Mouse (Mus musculus): Measurements from ENCODE around the gene Srgap3. TPM values are rescaled to one million over a fixed set of nuclear protein-coding genes. Genes with fewer than 3 reads are reported as not detected.

Srgap3 gene
- polyA plus RNA-seq, 1 experiment from 2014 or later = 5.3 TPM

DNA sequence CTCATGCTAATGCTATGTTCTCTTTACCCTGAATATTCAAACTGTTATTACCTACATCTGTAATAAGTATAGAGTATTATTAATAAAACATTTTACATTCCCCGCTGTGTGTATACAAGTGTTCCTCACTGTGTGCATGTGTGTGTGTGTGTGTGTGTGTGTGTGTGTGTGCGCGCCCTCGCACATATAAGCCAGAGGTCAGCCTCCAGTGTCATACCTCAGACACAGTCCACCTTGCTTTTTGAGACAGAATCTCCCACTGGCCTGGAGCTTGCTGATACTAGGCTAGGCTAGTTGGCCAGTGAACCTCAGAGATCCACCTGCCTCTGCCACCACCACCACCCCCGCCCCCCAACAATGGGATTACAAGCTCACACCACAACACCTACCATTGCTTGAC lies 43.3 kb downstream of the Srgap3 start:
- Histone ChIP-seq H3K4me1 (replicated peaks) (peaks cover 23% of the 10 kb centered on the region), H3K4me3 (replicated peaks) (no peak overlapping the region)

GRCm38 (mm10) chr6:112903226-112903625 lies 43.8 kb downstream of the Srgap3 start:
- H3K4me2 ChIP-seq = no peak overlapping the region

More for the DNA sequence above, 43.3 kb downstream of the Srgap3 start:
- Histone ChIP-seq H3K4me2 (no peak overlapping the region), H3K36me3 (no peaks in the 10 kb centered on the region), H3K27me3 (no peaks in the 10 kb centered on the region), H3K27ac (no peak overlapping the region), H3K9ac (replicated peaks) (no peak overlapping the region), H3K9me3 (no peaks in the 10 kb centered on the region)
- 95% methylated on average over 5 of the region's 5 CpGs for WGBS
- no peak for ATAC-seq (ENCODE audit: insufficient number of reproducible peaks, insufficient read depth, low FRiP score, low TSS enrichment, low read depth)

DNA sequence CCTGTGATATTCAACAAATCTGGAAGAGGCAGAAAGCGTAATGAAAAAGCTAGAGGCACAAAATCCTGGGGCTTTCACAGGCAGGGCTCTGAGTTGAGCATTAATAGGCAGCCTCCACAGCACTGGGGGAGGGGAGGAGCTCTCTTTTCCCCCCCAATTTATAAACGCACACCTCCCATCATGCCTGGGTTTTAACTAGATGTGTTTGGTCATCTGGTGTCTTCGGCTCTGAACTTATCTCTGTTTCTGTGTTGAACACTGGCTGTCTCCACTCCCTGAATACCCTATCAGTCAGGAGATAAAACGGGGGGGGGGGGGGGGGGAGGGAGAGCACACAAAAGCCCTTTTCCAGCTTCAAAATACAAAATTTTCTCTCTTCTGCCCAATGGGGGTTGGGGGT lies 44.3 kb downstream of the Srgap3 start:
- H3K9me3 ChIP-seq = no peaks in the 10 kb centered on the region

More at GRCm38 (mm10) chr6:112903226-112903625, 43.8 kb downstream of the Srgap3 start:
- Histone ChIP-seq H3K27ac (no peak overlapping the region), H3K4me3 (replicated peaks) (no peak overlapping the region), H3K4me1 (replicated peaks) (peaks cover 23% of the 10 kb centered on the region), H3K27me3 (no peaks in the 10 kb centered on the region), H3K9me3 (no peaks in the 10 kb centered on the region), H3K9ac (replicated peaks) (no peak overlapping the region), H3K36me3 (no peaks in the 10 kb centered on the region)
- no peak for ATAC-seq (ENCODE audit: insufficient number of reproducible peaks, insufficient read depth, low FRiP score, low TSS enrichment, low read depth)
- 24% methylated on average over 7 of the region's 7 CpGs for WGBS

DNA sequence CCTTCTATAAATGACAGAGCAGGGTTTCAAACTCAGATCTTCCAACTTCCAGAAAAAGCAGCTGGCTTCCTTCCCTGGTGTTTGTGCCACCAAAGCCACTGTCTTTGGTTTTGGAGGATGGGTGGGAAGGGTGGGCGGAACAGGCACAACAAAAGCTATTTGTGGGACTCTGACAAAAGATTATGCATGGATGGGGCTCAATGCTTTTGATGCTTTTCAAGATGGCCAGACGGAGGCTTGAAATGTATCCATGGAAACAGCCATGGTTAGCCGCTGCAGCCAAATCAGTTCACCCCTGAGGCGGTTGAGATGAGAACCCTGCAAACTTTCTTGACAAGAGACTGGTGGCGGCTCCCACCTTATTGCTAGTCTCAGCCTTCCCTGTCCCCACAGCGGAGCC lies 46.8 kb downstream of the Srgap3 start:
- no peak for ATAC-seq (ENCODE audit: insufficient number of reproducible peaks, insufficient read depth, low FRiP score, low TSS enrichment, low read depth)
- Histone ChIP-seq H3K4me3 (replicated peaks) (no peak overlapping the region), H3K36me3 (no peaks in the 10 kb centered on the region), H3K4me1 (replicated peaks) (peaks cover 23% of the 10 kb centered on the region), H3K27ac (no peak overlapping the region), H3K9me3 (no peaks in the 10 kb centered on the region), H3K4me2 (no peak overlapping the region), H3K9ac (replicated peaks) (no peak overlapping the region), H3K27me3 (no peaks in the 10 kb centered on the region)
- WGBS = 92% methylated on average over 6 of the region's 6 CpGs

More for the DNA sequence above, 44.3 kb downstream of the Srgap3 start:
- H3K36me3 ChIP-seq = no peaks in the 10 kb centered on the region
- H3K9ac ChIP-seq (replicated peaks) = no peak overlapping the region
- peaks cover 23% of the 10 kb centered on the region for H3K4me1 ChIP-seq (replicated peaks)
- no peak overlapping the region for H3K4me2 ChIP-seq
- H3K27me3 ChIP-seq = no peaks in the 10 kb centered on the region
- ATAC-seq (ENCODE audit: insufficient number of reproducible peaks, insufficient read depth, low FRiP score, low TSS enrichment, low read depth) = no peak
- H3K4me3 ChIP-seq (replicated peaks) = no peak overlapping the region
- 30% methylated on average over 4 of the region's 4 CpGs for WGBS
- no peak overlapping the region for H3K27ac ChIP-seq

DNA sequence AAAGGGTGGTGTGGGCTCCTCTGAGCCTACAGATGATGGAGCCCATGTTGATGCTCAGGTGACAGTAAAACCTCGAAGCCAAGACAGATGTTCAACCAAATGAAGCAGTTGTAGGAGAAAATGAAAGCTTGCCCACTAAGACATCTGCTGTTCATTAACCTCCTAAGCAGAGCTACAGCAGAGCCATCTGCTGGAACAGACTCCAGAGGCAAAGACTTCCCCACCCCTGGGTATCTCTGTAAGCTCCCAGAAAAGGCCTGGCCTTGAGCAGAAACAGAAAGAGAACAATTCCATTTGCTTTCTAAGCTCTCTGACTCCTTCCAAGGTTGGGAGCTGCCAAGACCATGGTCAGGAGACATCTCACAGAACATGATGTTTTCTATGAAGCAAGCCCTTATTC lies 47.4 kb downstream of the Srgap3 start:
- peaks cover 23% of the 10 kb centered on the region for H3K4me1 ChIP-seq (replicated peaks)
- no peaks in the 10 kb centered on the region for H3K36me3 ChIP-seq
- WGBS = 13% methylated on average over 1 of the region's 1 CpGs
- H3K9me3 ChIP-seq = no peaks in the 10 kb centered on the region
- H3K27ac ChIP-seq = no peak overlapping the region
- ATAC-seq (ENCODE audit: insufficient number of reproducible peaks, insufficient read depth, low FRiP score, low TSS enrichment, low read depth) = no peak
- no peak overlapping the region for H3K9ac ChIP-seq (replicated peaks)
- no peaks in the 10 kb centered on the region for H3K27me3 ChIP-seq
- H3K4me3 ChIP-seq (replicated peaks) = no peak overlapping the region
- H3K4me2 ChIP-seq = no peak overlapping the region

DNA sequence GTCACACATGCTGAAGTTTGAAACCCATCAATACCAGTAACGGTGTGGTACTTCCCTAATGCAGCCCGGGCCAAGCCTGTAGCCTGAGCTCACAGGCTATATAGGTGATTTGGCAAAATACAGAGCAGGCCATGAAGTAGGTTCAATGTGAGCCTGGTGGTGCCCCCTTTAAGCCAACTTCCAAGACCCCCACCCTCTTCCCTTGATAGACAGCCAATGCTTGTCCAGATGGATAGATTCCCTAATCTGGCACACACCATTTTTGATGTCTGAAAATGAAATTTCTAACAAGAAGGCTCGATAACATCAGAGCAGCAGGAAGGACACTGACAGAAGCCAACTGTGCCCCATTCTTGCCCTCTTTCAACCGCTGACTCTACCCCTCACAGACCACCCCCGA lies 47.8 kb downstream of the Srgap3 start:
- H3K27ac ChIP-seq = no peak overlapping the region
- ATAC-seq (ENCODE audit: insufficient number of reproducible peaks, insufficient read depth, low FRiP score, low TSS enrichment, low read depth) = no peak
- H3K27me3 ChIP-seq = no peaks in the 10 kb centered on the region
- 85% methylated on average over 5 of the region's 5 CpGs for WGBS
- no peak overlapping the region for H3K4me3 ChIP-seq (replicated peaks)
- H3K4me1 ChIP-seq (replicated peaks) = peaks cover 23% of the 10 kb centered on the region
- H3K4me2 ChIP-seq = no peak overlapping the region
- no peaks in the 10 kb centered on the region for H3K9me3 ChIP-seq
- H3K36me3 ChIP-seq = no peaks in the 10 kb centered on the region
- H3K9ac ChIP-seq (replicated peaks) = no peak overlapping the region

GRCm38 (mm10) chr6:112898435-112898834 lies 48.6 kb downstream of the Srgap3 start:
- Histone ChIP-seq H3K36me3 (no peaks in the 10 kb centered on the region), H3K4me1 (replicated peaks) (peaks cover 23% of the 10 kb centered on the region)
- WGBS = 81% methylated on average over 4 of the region's 4 CpGs

GRCm38 (mm10) chr6:112896372-112896771 lies 50.7 kb downstream of the Srgap3 start:
- Histone ChIP-seq H3K4me2 (no peak overlapping the region), H3K36me3 (no peaks in the 10 kb centered on the region), H3K9ac (replicated peaks) (no peak overlapping the region), H3K27me3 (no peaks in the 10 kb centered on the region), H3K4me3 (replicated peaks) (no peak overlapping the region), H3K4me1 (replicated peaks) (peaks cover 7% of the 10 kb centered on the region), H3K9me3 (no peaks in the 10 kb centered on the region), H3K27ac (no peak overlapping the region)
- no peak for ATAC-seq (ENCODE audit: insufficient number of reproducible peaks, insufficient read depth, low FRiP score, low TSS enrichment, low read depth)
- WGBS = 77% methylated on average over 11 of the region's 11 CpGs

More at GRCm38 (mm10) chr6:112898435-112898834, 48.6 kb downstream of the Srgap3 start:
- H3K27me3 ChIP-seq = no peaks in the 10 kb centered on the region
- no peak overlapping the region for H3K27ac ChIP-seq
- no peak for ATAC-seq (ENCODE audit: insufficient number of reproducible peaks, insufficient read depth, low FRiP score, low TSS enrichment, low read depth)
- no peak overlapping the region for H3K4me2 ChIP-seq
- H3K9me3 ChIP-seq = no peaks in the 10 kb centered on the region
- no peak overlapping the region for H3K9ac ChIP-seq (replicated peaks)
- H3K4me3 ChIP-seq (replicated peaks) = no peak overlapping the region

DNA sequence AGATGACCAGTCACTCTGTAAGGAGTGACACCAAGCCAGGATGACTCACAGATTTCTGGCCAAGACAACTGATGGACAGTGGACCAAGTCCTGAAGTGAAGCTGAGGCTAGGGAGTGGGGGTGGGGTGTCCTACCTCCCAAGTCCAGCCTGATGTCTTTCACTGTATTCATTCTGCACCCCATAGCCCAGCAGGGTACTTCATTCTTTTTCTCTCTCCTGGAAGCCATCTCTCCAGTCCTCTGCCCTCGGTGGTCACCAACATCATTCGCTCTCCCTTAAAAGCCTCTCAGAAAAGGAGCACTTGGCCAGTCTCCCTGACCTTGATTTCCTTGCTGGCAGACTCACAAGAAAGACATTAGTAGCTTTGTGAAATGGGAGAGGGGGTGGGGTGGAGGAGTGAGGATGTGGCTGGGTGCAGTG lies 56.7 kb downstream of the Srgap3 start:
- H3K27me3 ChIP-seq = no peaks in the 10 kb centered on the region
- H3K9me3 ChIP-seq = no peaks in the 10 kb centered on the region
- H3K27ac ChIP-seq = no peak overlapping the region
- ATAC-seq (ENCODE audit: insufficient number of reproducible peaks, insufficient read depth, low FRiP score, low TSS enrichment, low read depth) = no peak
- H3K36me3 ChIP-seq = no peaks in the 10 kb centered on the region
- no peak overlapping the region for H3K4me2 ChIP-seq
- WGBS = 89% methylated on average over 2 of the region's 2 CpGs
- no peak overlapping the region for H3K9ac ChIP-seq (replicated peaks)
- no peak overlapping the region for H3K4me3 ChIP-seq (replicated peaks)
- H3K4me1 ChIP-seq (replicated peaks) = peaks cover 10% of the 10 kb centered on the region; the same call in 1 of the 2 replicates

DNA sequence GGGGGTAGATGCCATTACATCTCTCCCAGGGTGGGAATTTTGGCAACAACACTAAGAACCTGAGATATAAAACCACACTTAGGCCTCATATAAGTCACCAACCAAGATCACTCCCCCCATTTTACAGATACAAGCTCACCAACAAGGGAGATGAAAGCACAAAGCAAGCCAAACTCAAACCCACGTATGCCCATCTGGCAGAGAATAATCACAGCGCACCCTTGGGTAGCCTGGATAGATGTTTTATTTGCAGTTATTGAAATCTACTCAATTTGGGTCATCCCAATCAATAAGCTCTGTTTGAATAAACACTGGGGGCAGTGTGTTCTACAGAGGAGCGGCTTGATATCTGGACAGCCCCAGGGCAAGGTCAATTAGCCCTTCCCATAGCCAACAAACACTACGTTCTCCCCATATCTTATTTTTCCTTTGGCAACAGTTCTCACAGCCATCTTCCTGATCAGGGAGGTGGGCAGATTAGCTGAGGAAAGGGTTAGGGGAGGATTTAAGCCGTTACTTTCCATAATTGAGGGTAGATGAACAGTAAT lies 63.4 kb downstream of the Srgap3 start:
- 82% methylated on average over 5 of the region's 5 CpGs for WGBS
- peaks cover 35% of the 10 kb centered on the region for H3K4me1 ChIP-seq (replicated peaks)
- H3K9me3 ChIP-seq = no peaks in the 10 kb centered on the region
- no peak overlapping the region for H3K9ac ChIP-seq (replicated peaks)
- no peaks in the 10 kb centered on the region for H3K36me3 ChIP-seq
- no peak for ATAC-seq (ENCODE audit: insufficient number of reproducible peaks, insufficient read depth, low FRiP score, low TSS enrichment, low read depth)
- no peak overlapping the region for H3K4me2 ChIP-seq
- no peak overlapping the region for H3K27ac ChIP-seq
- no peak overlapping the region for H3K4me3 ChIP-seq (replicated peaks)
- no peaks in the 10 kb centered on the region for H3K27me3 ChIP-seq

GRCm38 (mm10) chr6:112880048-112880534 lies 67.0 kb downstream of the Srgap3 start:
- peaks cover 29% of the 10 kb centered on the region for H3K4me1 ChIP-seq (replicated peaks)
- ATAC-seq (ENCODE audit: insufficient number of reproducible peaks, insufficient read depth, low FRiP score, low TSS enrichment, low read depth) = peak; percentile 90
- no peaks in the 10 kb centered on the region for H3K27me3 ChIP-seq
- 0 out of 2 replicates have a peak overlapping the region, but pooled peaks have one; percentile 18 for H3K9ac ChIP-seq (replicated peaks)
- H3K36me3 ChIP-seq = no peaks in the 10 kb centered on the region
- H3K4me2 ChIP-seq = peak overlapping the region; percentile 28
- no peak overlapping the region for H3K4me3 ChIP-seq (replicated peaks)
- no peaks in the 10 kb centered on the region for H3K9me3 ChIP-seq
- 36% methylated on average over 5 of the region's 5 CpGs for WGBS
- peak overlapping the region; percentile 90 for H3K27ac ChIP-seq

DNA sequence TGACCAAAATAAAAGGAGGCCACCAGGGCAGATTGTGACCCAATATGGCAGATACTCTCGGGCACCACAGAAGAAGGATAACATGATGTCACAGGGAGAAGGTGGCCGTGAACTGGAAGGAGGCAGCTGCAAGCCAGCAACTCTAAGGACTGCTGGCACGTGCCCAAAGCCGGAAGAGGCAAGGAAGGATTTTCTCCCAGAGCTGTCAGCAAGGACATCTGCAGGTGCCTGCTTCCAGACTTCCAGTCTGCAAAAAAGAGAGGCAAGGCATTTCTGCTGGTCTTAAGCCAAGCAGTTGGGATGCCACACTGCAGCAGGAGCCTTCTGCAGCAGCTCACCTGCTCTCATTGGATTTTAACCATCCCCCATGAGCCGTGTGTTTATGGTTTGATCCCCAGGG lies 67.9 kb downstream of the Srgap3 start:
- Histone ChIP-seq H3K36me3 (no peaks in the 10 kb centered on the region), H3K4me1 (replicated peaks) (peaks cover 28% of the 10 kb centered on the region), H3K9me3 (no peaks in the 10 kb centered on the region), H3K27me3 (no peaks in the 10 kb centered on the region), H3K27ac (no peak overlapping the region), H3K9ac (replicated peaks) (no peak overlapping the region), H3K4me2 (no peak overlapping the region), H3K4me3 (replicated peaks) (no peak overlapping the region)
- WGBS = 80% methylated on average over 5 of the region's 5 CpGs
- no peak for ATAC-seq (ENCODE audit: insufficient number of reproducible peaks, insufficient read depth, low FRiP score, low TSS enrichment, low read depth)

All from limb, embryonic 12.5 days (tissue).